Mouse (Mus musculus) heart, embryonic 13.5 days (tissue): Measurements from ENCODE around the gene Ccdc96. TPM values are rescaled to one million over a fixed set of nuclear protein-coding genes. Genes with fewer than 3 reads are reported as not detected.

Experiments
- ATAC-seq: fragments of 200-750 bp; cut with Nextera tagmentation; 2 replicates; pipeline ENCODE4 v1.8.0; 2017; ENCODE audit warnings: moderate TSS enrichment; ENCODE audit not compliant: insufficient number of reproducible peaks, low FRiP score, low TSS enrichment; ENCODE audit errors: extremely low read depth
- H3K27ac ChIP-seq: fragments of 300-500 bp; sonication (generic); replicated peaks from 2 replicates; pipeline ENCODE4 v1.5.1; 2015; ENCODE audit warnings: moderate library complexity, mild to moderate bottlenecking, inconsistent platforms
- H3K27me3 ChIP-seq: fragments of 300-500 bp; sonication (generic); replicated peaks from 2 replicates; pipeline ENCODE4 v1.6.1; 2015; ENCODE audit warnings: mild to moderate bottlenecking, inconsistent platforms
- H3K36me3 ChIP-seq: fragments of 300-500 bp; sonication (generic); 2 replicates; pipeline ENCODE4 v1.6.1; 2015; ENCODE audit warnings: mild to moderate bottlenecking, inconsistent platforms
- H3K4me1 ChIP-seq: fragments of 300-500 bp; sonication (generic); 2 replicates; pipeline ENCODE4 v1.6.1; 2015; ENCODE audit warnings: inconsistent platforms
- H3K4me2 ChIP-seq: fragments of 300-500 bp; sonication (generic); 2 replicates; pipeline ENCODE4 v1.6.1; 2015; ENCODE audit warnings: inconsistent platforms, mild to moderate bottlenecking, moderate library complexity
- H3K4me3 ChIP-seq: fragments of 300-500 bp; sonication (generic); 2 replicates; pipeline ENCODE4 v1.5.1; 2015; ENCODE audit warnings: moderate library complexity, mild to moderate bottlenecking, inconsistent platforms
- H3K9ac ChIP-seq: fragments of 300-500 bp; sonication (generic); 2 replicates; pipeline ENCODE4 v1.6.1; 2015; ENCODE audit warnings: inconsistent platforms, mild to moderate bottlenecking, moderate library complexity
- H3K9me3 ChIP-seq: fragments of 300-500 bp; sonication (generic); 2 replicates; pipeline ENCODE4 v1.6.1; 2016; ENCODE audit warnings: inconsistent platforms
- WGBS: fragments of 180-500 bp; shearing (Covaris S2); methylation state at CpG from one replicate; pipeline ENCODE4 v1.1.7; 2015; ENCODE audit warnings: mixed read lengths; 5-methylcytosine and 5-hydroxymethylcytosine counted together
- polyA plus RNA-seq: library from polyadenylated mRNA; unstranded; fragments of >200 nt; fragmentation: Nextera tagmentation; extraction: Ambion mirVana; gene quantifications from 2 replicates; pipeline ENCODE4 v1.2.1, GENCODE M21; 2015

The Ccdc96 gene
- 0.23 and 0.27 TPM in 2 replicates for polyA plus RNA-seq

GRCm38 (mm10) chr5:36484171-36484990, at the start of gene Ccdc96, which contains the start of gene Tada2b:
Gene Ccdc96, plus strand, starts transcription at chr5:36484588.
Gene Tada2b, minus strand, starts transcription at chr5:36484285.
- peaks cover 30% of the 10 kb centered on the region for H3K27me3 ChIP-seq
- H3K9me3 ChIP-seq: no peaks in the 10 kb centered on the region
- WGBS: under 1% methylated on average over 96 of the region's 97 CpGs
- peaks cover 14% of the 10 kb centered on the region for H3K36me3 ChIP-seq
- peak within 1 kb of the TSS; percentile 98 for H3K9ac ChIP-seq
- H3K4me3 ChIP-seq: peak within 1 kb of the TSS; percentile 93
- H3K27ac ChIP-seq: peak within 1 kb of the TSS; percentile 83
- peak within 1 kb of the TSS; percentile 97 for H3K4me2 ChIP-seq
- ATAC-seq: peak; percentile 98
- peaks cover 44% of the 10 kb centered on the region for H3K4me1 ChIP-seq

- Histone ChIP-seq H3K4me2 (no peak overlapping the region), H3K4me3 (no peak overlapping the region), H3K9ac (no peak overlapping the region), H3K27me3 (peaks cover 22% of the 10 kb centered on the region), H3K27ac (no peak overlapping the region), H3K4me1 (no peaks in the 10 kb centered on the region), H3K36me3 (no peaks in the 10 kb centered on the region), H3K9me3 (no peaks in the 10 kb centered on the region)
- 55% methylated on average over 4 of the region's 4 CpGs for WGBS
- no peak for ATAC-seq
Observed at GRCm38 (mm10) chr5:36436858-36437257, 47.5 kb upstream of the Ccdc96 start.

- Histone ChIP-seq H3K4me2 (no peak overlapping the region), H3K9me3 (no peaks in the 10 kb centered on the region), H3K9ac (no peak overlapping the region), H3K27ac (no peak overlapping the region), H3K4me3 (no peak overlapping the region), H3K36me3 (no peaks in the 10 kb centered on the region), H3K27me3 (peaks cover 46% of the 10 kb centered on the region), H3K4me1 (no peaks in the 10 kb centered on the region)
- ATAC-seq: no peak
- WGBS: 40% methylated on average over 3 of the region's 3 CpGs
Observed at GRCm38 (mm10) chr5:36440741-36441140, 43.6 kb upstream of the Ccdc96 start.

GRCm38 (mm10) chr5:36444611-36445010, 39.8 kb upstream of the Ccdc96 start:
- ATAC-seq: no peak
- no peak overlapping the region for H3K27ac ChIP-seq
- WGBS: 49% methylated on average over 4 of the region's 4 CpGs

GRCm38 (mm10) chr5:36445028-36445427, 39.4 kb upstream of the Ccdc96 start:
- Histone ChIP-seq H3K4me3 (no peak overlapping the region), H3K4me1 (peaks cover 10% of the 10 kb centered on the region), H3K27ac (no peak overlapping the region), H3K27me3 (peaks cover 65% of the 10 kb centered on the region), H3K36me3 (no peaks in the 10 kb centered on the region), H3K4me2 (no peak overlapping the region), H3K9me3 (no peaks in the 10 kb centered on the region), H3K9ac (no peak overlapping the region)
- ATAC-seq: no peak
- WGBS: 23% methylated on average over 8 of the region's 8 CpGs

More at GRCm38 (mm10) chr5:36444611-36445010, 39.8 kb upstream of the Ccdc96 start:
- H3K4me3 ChIP-seq: no peak overlapping the region
- H3K9ac ChIP-seq: no peak overlapping the region
- peaks cover 65% of the 10 kb centered on the region for H3K27me3 ChIP-seq
- peaks cover 5% of the 10 kb centered on the region for H3K4me1 ChIP-seq
- no peaks in the 10 kb centered on the region for H3K9me3 ChIP-seq
- H3K36me3 ChIP-seq: no peaks in the 10 kb centered on the region
- no peak overlapping the region for H3K4me2 ChIP-seq

GRCm38 (mm10) chr5:36446166-36446890, 38.1 kb upstream of the Ccdc96 start:
- Histone ChIP-seq H3K27ac (no peak overlapping the region), H3K36me3 (no peaks in the 10 kb centered on the region), H3K4me1 (peaks cover 23% of the 10 kb centered on the region), H3K9me3 (no peaks in the 10 kb centered on the region), H3K9ac (no peak overlapping the region), H3K27me3 (peaks cover 65% of the 10 kb centered on the region), H3K4me3 (no peak overlapping the region), H3K4me2 (no peak overlapping the region)
- ATAC-seq: no peak
- WGBS: 36% methylated on average over 9 of the region's 9 CpGs

GRCm38 (mm10) chr5:36447872-36448271, 36.5 kb upstream of the Ccdc96 start:
- no peaks in the 10 kb centered on the region for H3K9me3 ChIP-seq
- H3K4me1 ChIP-seq: peaks cover 27% of the 10 kb centered on the region
- no peak overlapping the region for H3K27ac ChIP-seq
- H3K36me3 ChIP-seq: no peaks in the 10 kb centered on the region
- WGBS: 88% methylated on average over 12 of the region's 12 CpGs
- ATAC-seq: no peak
- no peak overlapping the region for H3K9ac ChIP-seq
- no peak overlapping the region for H3K4me2 ChIP-seq
- peaks cover 62% of the 10 kb centered on the region for H3K27me3 ChIP-seq
- no peak overlapping the region for H3K4me3 ChIP-seq

GRCm38 (mm10) chr5:36449710-36450358, 34.6 kb upstream of the Ccdc96 start:
- Histone ChIP-seq H3K4me3 (no peak overlapping the region), H3K9ac (0 out of 2 replicates have a peak overlapping the region, but pooled peaks have one; percentile 4), H3K36me3 (no peaks in the 10 kb centered on the region), H3K27me3 (peaks cover 48% of the 10 kb centered on the region), H3K4me2 (peak overlapping the region; percentile 51), H3K27ac (peak overlapping the region; percentile 80), H3K4me1 (peaks cover 27% of the 10 kb centered on the region), H3K9me3 (no peaks in the 10 kb centered on the region)
- ATAC-seq: peak; percentile 62; the same call in 1 of the 2 replicates
- 29% methylated on average over 6 of the region's 6 CpGs for WGBS

GRCm38 (mm10) chr5:36451119-36451518, 33.3 kb upstream of the Ccdc96 start:
- Histone ChIP-seq H3K27ac (no peak overlapping the region), H3K4me3 (no peak overlapping the region), H3K36me3 (no peaks in the 10 kb centered on the region), H3K9me3 (no peaks in the 10 kb centered on the region), H3K4me2 (no peak overlapping the region), H3K27me3 (peaks cover 40% of the 10 kb centered on the region), H3K9ac (no peak overlapping the region), H3K4me1 (peaks cover 27% of the 10 kb centered on the region)
- 39% methylated on average over 4 of the region's 10 CpGs for WGBS
- no peak for ATAC-seq

GRCm38 (mm10) chr5:36451872-36452389, 32.5 kb upstream of the Ccdc96 start:
- Histone ChIP-seq H3K36me3 (no peaks in the 10 kb centered on the region), H3K9me3 (no peaks in the 10 kb centered on the region), H3K4me3 (no peak overlapping the region), H3K27ac (no peak overlapping the region), H3K4me2 (no peak overlapping the region), H3K4me1 (peaks cover 27% of the 10 kb centered on the region), H3K9ac (no peak overlapping the region), H3K27me3 (peaks cover 38% of the 10 kb centered on the region)
- 65% methylated on average over 10 of the region's 10 CpGs for WGBS
- no peak for ATAC-seq

GRCm38 (mm10) chr5:36452821-36453220, 31.6 kb upstream of the Ccdc96 start:
- peaks cover 27% of the 10 kb centered on the region for H3K4me1 ChIP-seq
- H3K27me3 ChIP-seq: peaks cover 35% of the 10 kb centered on the region
- no peak for ATAC-seq
- H3K9me3 ChIP-seq: no peaks in the 10 kb centered on the region
- H3K36me3 ChIP-seq: no peaks in the 10 kb centered on the region
- H3K4me2 ChIP-seq: no peak overlapping the region
- H3K4me3 ChIP-seq: no peak overlapping the region
- WGBS: 80% methylated on average over 6 of the region's 6 CpGs
- H3K9ac ChIP-seq: no peak overlapping the region
- H3K27ac ChIP-seq: no peak overlapping the region
